Mouse (Mus musculus) small intestine, adult 2 months (tissue): ENCODE results near the gene Abca1. TPM values are rescaled to one million over a fixed set of nuclear protein-coding genes. Genes with fewer than 3 reads are reported as not detected.

ENCODE experiments used
- H3K27ac ChIP-seq: fragments of 200-500 bp; 2 replicates; pipeline ENCODE4 v1.5.1; 2012; ENCODE audit warnings: low read depth, low read length, control low read depth, inconsistent platforms; ENCODE audit not compliant: insufficient read depth
- H3K27me3 ChIP-seq: fragments of 200-500 bp; 2 replicates; pipeline ENCODE4 v1.6.1; 2012; ENCODE audit warnings: mild to moderate bottlenecking, moderate library complexity, low read length, inconsistent platforms; ENCODE audit not compliant: control insufficient read depth, insufficient read depth
- H3K36me3 ChIP-seq: fragments of 200-500 bp; 2 replicates; pipeline ENCODE4 v1.6.1; 2012; ENCODE audit warnings: mild to moderate bottlenecking, low read length, control low read depth, inconsistent platforms; ENCODE audit not compliant: control insufficient read depth, insufficient read depth
- H3K4me1 ChIP-seq: fragments of 200-500 bp; 2 replicates; pipeline ENCODE4 v1.6.1; 2012; ENCODE audit warnings: low read length, inconsistent platforms, mixed read lengths; ENCODE audit not compliant: control insufficient read depth, insufficient read depth, insufficient read length
- H3K4me3 ChIP-seq: fragments of 200-500 bp; 2 replicates; pipeline ENCODE4 v1.5.1; 2012; ENCODE audit warnings: low read depth, mild to moderate bottlenecking, control low read depth, inconsistent platforms, low read length, moderate library complexity
- CTCF ChIP-seq: fragments of 200-500 bp; IDR thresholded peaks from 2 replicates; pipeline ENCODE4 v1.5.1; 2012; ENCODE audit warnings: low read depth, mild to moderate bottlenecking, control low read depth, inconsistent platforms, low read length, moderate library complexity, mixed read lengths; ENCODE audit not compliant: insufficient replicate concordance, insufficient read length; ENCODE audit errors: extremely low read depth
- POLR2A ChIP-seq: fragments of 200-500 bp; IDR thresholded peaks from 2 replicates; pipeline ENCODE4 v1.6.1; 2012; ENCODE audit warnings: low read depth, mild to moderate bottlenecking, control low read depth, inconsistent platforms, low read length, moderate library complexity
- WGBS: fragments of 180-500 bp; shearing (Covaris S2); methylation state at CpG from one replicate; pipeline ENCODE4 v1.1.7; 2018; 5-methylcytosine and 5-hydroxymethylcytosine counted together
- polyA plus RNA-seq: library from polyadenylated mRNA; depleted of rRNA; stranded (reverse); fragments of >200 nt; gene quantifications from 2 replicates; pipeline ENCODE4 v1.2.3, GENCODE M21; 2012; rRNA removed

Abca1 gene
- 0.70 and 2.8 TPM in 2 replicates for polyA plus RNA-seq

DNA sequence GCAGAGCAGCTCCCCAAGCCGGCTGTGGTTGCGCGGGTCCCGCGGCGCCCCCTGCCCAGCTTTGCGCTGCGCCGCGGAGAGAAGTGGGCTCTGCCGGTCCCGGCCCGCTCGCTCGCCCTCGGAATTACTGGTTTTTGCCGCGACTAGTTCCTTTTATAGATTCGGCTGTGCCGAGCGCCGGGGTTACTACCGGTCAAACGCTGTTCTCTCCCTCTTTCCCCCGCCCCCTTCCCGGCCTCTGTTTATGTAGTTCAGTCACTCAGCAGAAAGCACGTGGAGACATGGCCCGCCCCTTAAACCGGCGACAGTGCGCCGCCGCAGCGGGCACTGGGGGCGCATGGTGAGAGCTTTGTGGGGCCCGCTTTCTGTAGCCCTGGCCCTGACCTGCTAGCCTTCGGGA is at the start of gene Abca1:
Gene Abca1 (minus strand): TSS at position 129 of the 400 bp plus-strand sequence.
- Histone ChIP-seq H3K27ac (peak within 1 kb of the TSS; percentile 8), H3K36me3 (no peaks in the 10 kb centered on the region), H3K27me3 (no peaks in the 10 kb centered on the region), H3K4me3 (peak within 1 kb of the TSS; percentile 74), H3K4me1 (no peaks in the 10 kb centered on the region)
- TF ChIP-seq POLR2A (peak; percentile 87), CTCF (no peak)
- under 1% methylated on average over 37 of the region's 37 CpGs for WGBS

DNA sequence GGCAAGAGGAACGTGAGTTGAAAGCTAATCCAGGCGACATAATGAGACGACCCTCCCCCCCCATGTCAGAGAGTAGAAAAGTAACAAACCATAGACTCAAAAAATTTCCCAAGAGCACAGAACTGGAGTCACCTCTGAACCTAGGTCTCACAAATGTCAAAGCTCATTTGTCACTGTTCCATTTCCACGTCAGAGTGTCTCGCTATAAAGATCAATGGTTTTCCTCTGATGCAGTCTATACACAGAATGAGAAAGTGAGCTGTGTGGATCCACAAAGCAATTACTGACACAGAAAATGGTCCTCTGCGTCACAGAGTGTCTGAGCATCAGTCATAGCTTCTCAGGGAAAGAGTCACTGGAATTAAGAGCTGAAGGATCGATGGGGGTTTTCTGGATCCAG is 44.8 kb upstream of the Abca1 start:
- H3K4me3 ChIP-seq, result no peak overlapping the region
- TF ChIP-seq POLR2A (no peak), CTCF (no peak)
- peaks cover 9% of the 10 kb centered on the region; the same call in 1 of the 2 replicates for H3K4me1 ChIP-seq
- H3K27ac ChIP-seq, result no peak overlapping the region
- WGBS, result 82% methylated on average over 7 of the region's 7 CpGs
- H3K36me3 ChIP-seq, result no peaks in the 10 kb centered on the region
- no peaks in the 10 kb centered on the region for H3K27me3 ChIP-seq

DNA sequence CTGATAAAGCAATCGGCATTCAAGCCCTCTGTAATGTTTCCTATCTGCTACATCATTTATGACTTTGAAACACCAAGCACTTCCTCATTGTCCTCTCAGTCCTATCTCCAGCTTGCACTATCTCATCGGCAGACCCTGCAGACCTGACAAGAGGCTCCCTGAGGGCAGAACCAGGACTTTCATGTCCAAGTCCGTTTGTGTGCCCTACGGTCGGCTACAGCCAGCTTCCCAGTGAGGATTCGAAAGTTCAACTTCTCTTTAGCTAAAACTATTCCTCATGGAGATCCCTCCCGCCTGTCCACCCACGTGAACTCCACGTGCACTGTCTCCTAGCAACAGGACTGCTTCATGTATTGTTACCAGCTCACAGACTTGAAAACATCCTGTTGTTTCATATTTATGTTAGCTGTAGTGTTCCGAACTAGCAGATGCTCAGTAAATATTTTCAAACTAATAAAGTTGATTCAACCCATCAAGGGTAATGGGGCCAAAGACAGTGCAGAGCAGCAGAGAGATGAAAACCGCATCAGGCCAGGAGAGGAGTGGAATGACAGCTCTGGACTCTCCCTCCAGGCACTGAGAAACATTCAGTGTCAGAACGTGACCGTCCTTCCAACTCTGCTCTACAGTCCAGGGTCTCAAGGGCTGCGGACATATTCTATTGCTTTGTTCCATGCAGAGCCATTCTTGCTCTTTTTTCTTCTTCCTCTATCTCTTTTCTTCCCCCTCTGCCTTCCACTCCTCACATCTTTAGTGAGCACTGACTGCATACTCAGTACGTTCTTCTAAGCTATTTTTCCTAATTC is 44.1 kb upstream of the Abca1 start:
- Histone ChIP-seq H3K27me3 (no peaks in the 10 kb centered on the region), H3K4me3 (no peak overlapping the region), H3K4me1 (peaks cover 9% of the 10 kb centered on the region; the same call in 1 of the 2 replicates), H3K36me3 (no peaks in the 10 kb centered on the region), H3K27ac (no peak overlapping the region)
- TF ChIP-seq CTCF (no peak), POLR2A (no peak)
- WGBS, result 43% methylated on average over 15 of the region's 15 CpGs

DNA sequence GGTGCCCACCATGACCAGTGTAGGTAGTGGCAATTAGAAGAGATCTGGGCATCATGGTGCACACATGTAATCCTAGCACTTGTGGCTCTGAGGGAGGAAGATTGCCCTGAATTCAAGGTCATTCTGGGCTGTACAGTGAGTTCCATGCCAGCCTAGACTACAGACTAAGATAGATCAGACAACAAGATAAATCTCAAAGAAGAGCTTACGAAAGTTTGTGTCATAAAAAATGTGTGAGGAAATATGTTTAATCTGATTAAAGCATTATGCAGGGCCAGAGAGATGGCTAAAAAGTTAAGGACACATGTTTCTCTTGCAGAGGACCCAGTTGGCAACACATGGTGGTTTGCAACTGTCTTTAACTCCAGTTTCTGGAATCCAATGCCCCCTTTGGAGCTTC is 40.6 kb upstream of the Abca1 start:
- H3K36me3 ChIP-seq, result no peaks in the 10 kb centered on the region
- peaks cover 9% of the 10 kb centered on the region; the same call in 1 of the 2 replicates for H3K4me1 ChIP-seq
- no peak overlapping the region for H3K27ac ChIP-seq
- 92% methylated on average over 1 of the region's 1 CpGs for WGBS
- TF ChIP-seq CTCF (no peak), POLR2A (no peak)
- H3K4me3 ChIP-seq, result no peak overlapping the region
- no peaks in the 10 kb centered on the region for H3K27me3 ChIP-seq

DNA sequence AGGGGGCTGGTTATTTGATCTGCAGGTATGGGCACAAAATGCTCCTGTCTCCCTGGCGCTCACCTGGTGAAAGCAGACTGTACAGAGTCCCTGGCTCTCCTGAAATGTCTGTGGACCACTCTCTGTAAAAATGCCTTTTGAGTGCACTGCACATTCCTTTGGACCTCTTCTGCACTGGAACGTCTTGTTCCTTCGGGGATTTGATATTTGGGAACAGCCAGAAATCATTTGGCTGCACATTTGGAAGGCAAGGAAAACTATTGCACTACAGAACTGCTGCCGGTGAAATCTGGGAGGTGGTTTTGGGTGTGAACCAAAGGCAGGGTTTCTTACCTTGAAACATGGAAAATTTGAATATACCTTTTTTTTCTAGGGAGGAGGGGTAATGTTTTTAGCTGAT is 38.1 kb upstream of the Abca1 start:
- peaks cover 4% of the 10 kb centered on the region; the same call in 1 of the 2 replicates for H3K4me1 ChIP-seq
- no peak overlapping the region for H3K27ac ChIP-seq
- no peak for TF ChIP-seq CTCF
- TF ChIP-seq POLR2A, result no peak
- H3K36me3 ChIP-seq, result no peaks in the 10 kb centered on the region
- no peaks in the 10 kb centered on the region for H3K27me3 ChIP-seq
- 85% methylated on average over 4 of the region's 4 CpGs for WGBS
- H3K4me3 ChIP-seq, result no peak overlapping the region

DNA sequence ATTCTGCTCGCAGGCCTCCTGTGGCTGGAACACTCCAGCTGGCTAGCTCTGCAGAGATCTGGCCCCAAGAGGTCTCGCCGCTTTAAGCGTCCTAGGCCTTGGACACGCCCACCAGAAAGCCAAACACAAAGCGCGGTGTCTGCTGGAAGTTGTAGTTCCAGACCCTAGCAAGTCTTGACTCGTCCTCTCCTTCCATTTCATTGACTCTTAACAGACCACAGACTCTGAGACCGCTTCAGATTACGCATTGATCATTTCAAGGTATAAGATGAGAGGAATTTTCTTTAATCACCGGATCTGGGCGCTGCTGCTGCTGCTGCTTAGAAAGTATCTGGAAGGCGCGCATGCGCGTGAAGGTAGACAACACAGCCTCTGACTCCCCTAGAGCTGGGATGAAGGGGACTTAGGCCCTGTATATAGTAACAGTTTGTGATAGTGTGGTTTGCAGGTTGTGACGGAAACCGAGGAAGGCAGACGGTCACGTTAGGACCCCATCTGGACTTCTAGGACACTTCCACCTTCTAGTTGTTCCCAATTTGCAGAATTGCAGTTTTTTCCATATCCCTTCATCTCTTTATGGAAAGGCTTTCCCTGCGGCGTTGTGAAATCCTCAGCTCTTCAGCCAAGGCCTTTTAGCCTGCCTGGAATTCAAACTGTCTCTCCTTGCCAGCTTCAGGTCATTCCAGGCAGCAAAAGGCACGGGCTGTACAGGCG is 36.5 kb upstream of the Abca1 start:
- Histone ChIP-seq H3K4me1 (no peaks in the 10 kb centered on the region), H3K27ac (peak overlapping the region; percentile 18; the same call in 1 of the 2 replicates), H3K4me3 (peak overlapping the region; percentile 36), H3K27me3 (no peaks in the 10 kb centered on the region), H3K36me3 (no peaks in the 10 kb centered on the region)
- 18% methylated on average over 24 of the region's 24 CpGs for WGBS
- no peak for TF ChIP-seq CTCF
- no peak for TF ChIP-seq POLR2A

DNA sequence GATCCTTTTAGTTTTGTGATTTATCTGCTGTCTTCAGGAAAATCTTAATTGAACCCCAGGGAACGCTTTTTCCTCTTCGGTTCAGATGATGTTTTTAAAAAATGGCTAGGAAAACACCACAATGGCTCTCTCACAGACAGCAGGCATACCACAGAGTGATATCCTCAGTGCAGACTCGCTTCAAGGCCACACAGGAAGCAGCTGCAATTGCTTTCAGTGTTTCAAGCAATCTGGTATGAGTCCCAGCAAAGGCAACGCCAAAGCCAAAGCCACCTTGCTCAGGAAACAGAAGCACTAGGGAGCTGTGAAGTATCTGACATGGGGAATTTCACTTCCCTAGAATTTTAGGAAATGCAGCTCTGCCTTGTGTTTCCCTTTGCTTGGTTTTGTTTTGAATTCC is 27.4 kb upstream of the Abca1 start:
- TF ChIP-seq CTCF, result no peak
- no peak for TF ChIP-seq POLR2A

More for the DNA sequence above, 27.4 kb upstream of the Abca1 start:
- Histone ChIP-seq H3K4me1 (peaks cover 15% of the 10 kb centered on the region; the same call in 1 of the 2 replicates), H3K27me3 (no peaks in the 10 kb centered on the region), H3K4me3 (no peak overlapping the region), H3K27ac (peak overlapping the region; percentile 71), H3K36me3 (no peaks in the 10 kb centered on the region)
- WGBS, result 61% methylated on average over 4 of the region's 4 CpGs
